Mouse (Mus musculus): Measurements from ENCODE around the gene Zfhx2. TPM values are rescaled to one million over a fixed set of nuclear protein-coding genes. Genes with fewer than 3 reads are reported as not detected.

Gene Zfhx2
- polyA plus RNA-seq, 1 experiment: 18.1 TPM

- peak overlapping the region; percentile 52 for H3K9ac ChIP-seq (ENCODE audit: low read depth, poor library complexity, severe bottlenecking)
Measured at GRCm38 (mm10) chr14:55032695-55033225, 59.4 kb downstream of the Zfhx2 start.

DNA sequence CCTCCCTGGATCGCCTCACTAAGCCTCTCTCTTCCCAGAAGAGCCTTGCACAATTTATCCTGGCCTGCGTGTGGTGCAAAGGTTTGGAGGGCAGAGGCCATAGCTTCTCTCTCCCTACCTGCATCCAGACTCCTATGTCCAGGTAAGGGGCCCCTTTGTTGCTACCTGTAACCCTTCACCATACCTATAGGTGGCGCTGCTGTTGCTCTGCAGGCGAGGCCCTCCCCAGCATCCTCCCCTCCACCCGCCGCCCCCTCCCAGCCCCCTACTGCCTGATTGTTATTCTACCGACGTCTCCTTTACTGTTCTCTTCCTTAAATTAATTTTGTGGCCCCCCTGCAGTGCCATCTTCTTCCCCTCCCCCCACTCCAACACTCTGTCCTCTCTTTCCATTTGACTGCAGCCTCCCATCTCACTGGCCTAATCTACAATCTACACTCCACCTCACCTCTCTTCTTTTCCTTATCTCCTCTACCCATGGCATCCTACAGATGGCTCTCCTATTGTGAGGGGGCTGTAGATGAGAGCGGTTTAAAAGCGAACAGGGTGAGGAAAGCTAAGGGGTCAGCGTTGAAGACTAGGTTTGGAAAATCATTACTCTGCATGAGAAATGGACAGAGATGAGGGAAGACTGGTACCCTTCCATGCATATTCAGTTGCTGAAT, 63.0 kb downstream of the Zfhx2 start:
- Histone ChIP-seq H3K27ac (ENCODE audit: insufficient read depth, low read length) (peak overlapping the region; percentile 52; the same call in 1 of the 2 replicates), H3K36me3 (ENCODE audit: control insufficient read depth, insufficient read depth, low read length, poor library complexity, severe bottlenecking) (peaks cover 6% of the 10 kb centered on the region), H3K27me3 (ENCODE audit: control insufficient read depth, insufficient read depth, low read length, poor library complexity, severe bottlenecking) (no peaks in the 10 kb centered on the region), H3K9me3 (replicated peaks; ENCODE audit: control insufficient read depth, insufficient read depth, low read length, poor library complexity, severe bottlenecking) (no peaks in the 10 kb centered on the region), H3K4me3 (ENCODE audit: low read depth, low read length) (no peak overlapping the region), H3K9ac (ENCODE audit: low read depth, poor library complexity, severe bottlenecking) (0 out of 2 replicates have a peak overlapping the region, but pooled peaks have one; percentile 28), H3K4me1 (ENCODE audit: control insufficient read depth, insufficient read depth, low read length) (peaks cover 1% of the 10 kb centered on the region)
- TF ChIP-seq CTCF (IDR thresholded peaks at IDR 0.05; ENCODE audit: low read depth, low read length): peak; percentile 62
- no peak for TF ChIP-seq POLR2A (IDR thresholded peaks at IDR 0.05; ENCODE audit: insufficient read depth, low read length)
- TF ChIP-seq EP300 (IDR thresholded peaks at IDR 0.05; ENCODE audit: insufficient read depth, low read depth, low read length): 0 out of 2 replicates have a peak, but pooled peaks have one; percentile 14

More at GRCm38 (mm10) chr14:55032695-55033225, 59.4 kb downstream of the Zfhx2 start:
- no peaks in the 10 kb centered on the region for H3K36me3 ChIP-seq (ENCODE audit: control insufficient read depth, insufficient read depth, low read length, poor library complexity, severe bottlenecking)
- H3K4me1 ChIP-seq (ENCODE audit: control insufficient read depth, insufficient read depth, low read length): peaks cover 1% of the 10 kb centered on the region
- no peaks in the 10 kb centered on the region for H3K27me3 ChIP-seq (ENCODE audit: control insufficient read depth, insufficient read depth, low read length, poor library complexity, severe bottlenecking)
- H3K4me3 ChIP-seq (ENCODE audit: low read depth, low read length): peak overlapping the region; percentile 41
- no peaks in the 10 kb centered on the region for H3K9me3 ChIP-seq (replicated peaks; ENCODE audit: control insufficient read depth, insufficient read depth, low read length, poor library complexity, severe bottlenecking)
- H3K27ac ChIP-seq (ENCODE audit: insufficient read depth, low read length): no peak overlapping the region
- TF ChIP-seq POLR2A (IDR thresholded peaks at IDR 0.05; ENCODE audit: insufficient read depth, low read length): no peak

GRCm38 (mm10) chr14:55028333-55028835, 63.7 kb downstream of the Zfhx2 start:
- Histone ChIP-seq H3K27ac (ENCODE audit: insufficient read depth, low read length) (peak overlapping the region; percentile 52; the same call in 1 of the 2 replicates), H3K9me3 (replicated peaks; ENCODE audit: control insufficient read depth, insufficient read depth, low read length, poor library complexity, severe bottlenecking) (no peaks in the 10 kb centered on the region), H3K27me3 (ENCODE audit: control insufficient read depth, insufficient read depth, low read length, poor library complexity, severe bottlenecking) (no peaks in the 10 kb centered on the region), H3K9ac (ENCODE audit: low read depth, poor library complexity, severe bottlenecking) (0 out of 2 replicates have a peak overlapping the region, but pooled peaks have one; percentile 28), H3K4me3 (ENCODE audit: low read depth, low read length) (no peak overlapping the region), H3K4me1 (ENCODE audit: control insufficient read depth, insufficient read depth, low read length) (peaks cover 1% of the 10 kb centered on the region), H3K36me3 (ENCODE audit: control insufficient read depth, insufficient read depth, low read length, poor library complexity, severe bottlenecking) (peaks cover 11% of the 10 kb centered on the region)
- no peak for TF ChIP-seq CTCF (IDR thresholded peaks at IDR 0.05; ENCODE audit: low read depth, low read length)

DNA sequence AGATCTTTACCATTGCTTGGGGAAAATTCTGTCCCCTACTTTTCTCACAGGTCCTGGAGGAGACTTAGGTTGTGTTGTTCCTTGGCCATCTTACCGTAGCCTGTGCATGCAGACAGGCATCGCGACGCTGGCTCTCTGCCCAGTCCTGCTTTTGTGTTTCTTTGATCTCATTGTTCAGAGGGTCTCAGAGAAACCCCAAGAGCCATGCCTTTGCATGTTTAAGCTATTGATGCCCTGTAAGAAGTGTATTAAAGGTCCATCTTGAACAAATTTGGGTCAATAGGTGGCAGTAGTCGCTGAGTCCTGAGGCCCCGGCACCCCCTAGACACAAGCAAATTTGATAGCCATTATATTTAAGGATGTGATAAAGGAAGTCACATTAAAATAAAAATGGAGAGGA, 64.5 kb downstream of the Zfhx2 start:
- H3K4me1 ChIP-seq (ENCODE audit: control insufficient read depth, insufficient read depth, low read length): peaks cover 1% of the 10 kb centered on the region
- no peak overlapping the region for H3K4me3 ChIP-seq (ENCODE audit: low read depth, low read length)
- H3K27me3 ChIP-seq (ENCODE audit: control insufficient read depth, insufficient read depth, low read length, poor library complexity, severe bottlenecking): no peaks in the 10 kb centered on the region
- no peak overlapping the region for H3K9ac ChIP-seq (ENCODE audit: low read depth, poor library complexity, severe bottlenecking)
- no peaks in the 10 kb centered on the region for H3K9me3 ChIP-seq (replicated peaks; ENCODE audit: control insufficient read depth, insufficient read depth, low read length, poor library complexity, severe bottlenecking)
- peaks cover 17% of the 10 kb centered on the region for H3K36me3 ChIP-seq (ENCODE audit: control insufficient read depth, insufficient read depth, low read length, poor library complexity, severe bottlenecking)
- no peak overlapping the region; the same call in 1 of the 2 replicates for H3K27ac ChIP-seq (ENCODE audit: insufficient read depth, low read length)
- TF ChIP-seq POLR2A (IDR thresholded peaks at IDR 0.05; ENCODE audit: insufficient read depth, low read length) (no peak), CTCF (IDR thresholded peaks at IDR 0.05; ENCODE audit: low read depth, low read length) (peak; percentile 38)

DNA sequence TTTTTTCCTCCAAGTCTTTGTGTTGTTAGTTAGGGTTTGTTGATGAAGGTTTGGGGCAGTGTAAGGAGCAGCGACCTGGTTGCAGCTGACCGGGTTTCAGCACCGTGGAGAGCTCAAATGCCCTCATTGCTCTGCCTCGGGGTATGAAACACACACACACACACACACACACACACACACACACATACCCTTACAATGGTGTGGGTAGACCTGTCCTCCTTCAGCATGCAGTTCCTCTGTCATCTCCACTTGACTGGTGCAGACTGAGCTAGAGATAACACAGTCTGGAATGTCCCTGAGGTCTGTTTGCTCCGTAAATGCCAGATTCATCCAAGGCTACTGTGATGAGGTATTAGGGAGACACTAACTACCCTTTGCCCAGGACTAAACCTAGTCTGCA, 64.9 kb downstream of the Zfhx2 start:
- Histone ChIP-seq H3K27me3 (ENCODE audit: control insufficient read depth, insufficient read depth, low read length, poor library complexity, severe bottlenecking) (no peaks in the 10 kb centered on the region), H3K36me3 (ENCODE audit: control insufficient read depth, insufficient read depth, low read length, poor library complexity, severe bottlenecking) (peaks cover 21% of the 10 kb centered on the region), H3K4me3 (ENCODE audit: low read depth, low read length) (no peak overlapping the region), H3K9ac (ENCODE audit: low read depth, poor library complexity, severe bottlenecking) (no peak overlapping the region), H3K27ac (ENCODE audit: insufficient read depth, low read length) (no peak overlapping the region; the same call in 1 of the 2 replicates), H3K4me1 (ENCODE audit: control insufficient read depth, insufficient read depth, low read length) (peaks cover 1% of the 10 kb centered on the region), H3K9me3 (replicated peaks; ENCODE audit: control insufficient read depth, insufficient read depth, low read length, poor library complexity, severe bottlenecking) (no peaks in the 10 kb centered on the region)
- no peak for TF ChIP-seq POLR2A (IDR thresholded peaks at IDR 0.05; ENCODE audit: insufficient read depth, low read length)
- 0 out of 2 replicates have a peak, but pooled peaks have one; percentile 30 for TF ChIP-seq EP300 (IDR thresholded peaks at IDR 0.05; ENCODE audit: insufficient read depth, low read depth, low read length)

DNA sequence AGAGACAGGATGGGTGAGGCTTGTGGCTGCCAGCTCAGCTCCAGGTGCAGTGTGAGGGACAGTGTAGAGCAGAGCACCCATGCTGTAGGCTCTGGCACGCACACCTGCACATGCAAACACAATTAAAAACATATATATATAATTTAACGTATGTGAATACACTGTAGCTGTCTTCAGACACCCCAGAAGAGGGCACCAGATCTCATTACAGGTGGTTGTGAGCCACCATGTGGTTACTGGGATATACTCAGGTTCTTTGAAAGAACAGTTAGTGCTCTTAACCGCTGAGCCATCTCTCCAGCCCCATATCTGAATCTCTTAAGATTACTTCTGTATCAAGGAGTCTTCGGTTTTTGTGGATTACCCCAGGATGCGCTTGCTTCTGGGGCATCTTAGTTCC, 66.6 kb downstream of the Zfhx2 start:
- Histone ChIP-seq H3K4me3 (ENCODE audit: low read depth, low read length) (no peak overlapping the region), H3K27me3 (ENCODE audit: control insufficient read depth, insufficient read depth, low read length, poor library complexity, severe bottlenecking) (no peaks in the 10 kb centered on the region), H3K27ac (ENCODE audit: insufficient read depth, low read length) (no peak overlapping the region), H3K9ac (ENCODE audit: low read depth, poor library complexity, severe bottlenecking) (no peak overlapping the region), H3K9me3 (replicated peaks; ENCODE audit: control insufficient read depth, insufficient read depth, low read length, poor library complexity, severe bottlenecking) (no peaks in the 10 kb centered on the region), H3K36me3 (ENCODE audit: control insufficient read depth, insufficient read depth, low read length, poor library complexity, severe bottlenecking) (peaks cover 33% of the 10 kb centered on the region), H3K4me1 (ENCODE audit: control insufficient read depth, insufficient read depth, low read length) (peaks cover 1% of the 10 kb centered on the region)
- TF ChIP-seq POLR2A (IDR thresholded peaks at IDR 0.05; ENCODE audit: insufficient read depth, low read length) (no peak), CTCF (IDR thresholded peaks at IDR 0.05; ENCODE audit: low read depth, low read length) (no peak), EP300 (IDR thresholded peaks at IDR 0.05; ENCODE audit: insufficient read depth, low read depth, low read length) (no peak)

All from ES-Bruce4 (cell line).